Mouse (Mus musculus) adrenal gland, postnatal 25 days (tissue): ENCODE measurements around the gene Sar1a. TPM values are rescaled to one million over a fixed set of nuclear protein-coding genes. Genes with fewer than 3 reads are reported as not detected.
A peak's percentile ranks its signal among the peaks of the same experiment; 100 is the strongest.

ENCODE experiments used
- DNase-seq: peaks from one replicate; pipeline ENCODE4 v3.0.0; 2021; ENCODE audit warnings: mixed read lengths
- total RNA-seq: library from RNA; stranded (reverse); gene quantifications from 2 replicates; pipeline ENCODE4 v1.2.3, GENCODE M21; 2021

The Sar1a gene
- total RNA-seq, 1 experiment from 2014 or later: 195 TPM

- DNase-seq: no peak
Measured at GRCm38 (mm10) chr10:61675935-61676334, 4.2 kb upstream of the Sar1a start.

GRCm38 (mm10) chr10:61679545-61679944, 554 bp upstream of the Sar1a start:
- no peak for DNase-seq

- no peak for DNase-seq
Measured at GRCm38 (mm10) chr10:61689405-61689804, 9.3 kb downstream of the Sar1a start.

GRCm38 (mm10) chr10:61693563-61693962, 13.5 kb downstream of the Sar1a start:
- no peak for DNase-seq

- peak; percentile 98 for DNase-seq
Measured at GRCm38 (mm10) chr10:61694870-61695670, 15.0 kb downstream of the Sar1a start, which contains the start of gene Tysnd1. Gene Tysnd1 (plus strand): TSS chr10:61695514.

- no peak for DNase-seq
Measured at GRCm38 (mm10) chr10:61695703-61696559, 15.8 kb downstream of the Sar1a start.

GRCm38 (mm10) chr10:61696560-61696823, 16.4 kb downstream of the Sar1a start:
- DNase-seq: no peak

GRCm38 (mm10) chr10:61697028-61697427, 16.9 kb downstream of the Sar1a start:
- DNase-seq: peak; percentile 41

- peak; percentile 68 for DNase-seq
Measured at GRCm38 (mm10) chr10:61704663-61705062, 24.6 kb downstream of the Sar1a start.

GRCm38 (mm10) chr10:61706412-61707375, 26.6 kb downstream of the Sar1a start:
- no peak for DNase-seq

- DNase-seq: no peak
Measured at GRCm38 (mm10) chr10:61713601-61714000, 33.5 kb downstream of the Sar1a start.

- no peak for DNase-seq
Measured at GRCm38 (mm10) chr10:61714146-61714545, 34.0 kb downstream of the Sar1a start.

GRCm38 (mm10) chr10:61714771-61715461, 34.8 kb downstream of the Sar1a start, which contains the start of gene Aifm2:
Gene Aifm2 (plus strand): TSS chr10:61715263.
- peak; percentile 83 for DNase-seq

GRCm38 (mm10) chr10:61715462-61715837, 35.4 kb downstream of the Sar1a start:
- DNase-seq: no peak

GRCm38 (mm10) chr10:61715996-61716864, 36.1 kb downstream of the Sar1a start:
- no peak for DNase-seq

GRCm38 (mm10) chr10:61717406-61718296, 37.6 kb downstream of the Sar1a start:
- no peak for DNase-seq

- peak; percentile 55 for DNase-seq
Measured at GRCm38 (mm10) chr10:61720331-61720730, 40.2 kb downstream of the Sar1a start.

- DNase-seq: peak; percentile 6
Measured at GRCm38 (mm10) chr10:61722215-61722614, 42.1 kb downstream of the Sar1a start.

GRCm38 (mm10) chr10:61723271-61723670, 43.2 kb downstream of the Sar1a start:
- peak; percentile 5 for DNase-seq
